Mouse (Mus musculus) limb, embryonic 15.5 days (tissue): Measurements from ENCODE around the gene Prss16. TPM values are rescaled to one million over a fixed set of nuclear protein-coding genes. Genes with fewer than 3 reads are reported as not detected.

Experiments
- ATAC-seq: fragments of 200-750 bp; cut with Nextera tagmentation; 2 replicates; pipeline ENCODE4 v1.8.0; 2017; ENCODE audit warnings: low read depth, moderate TSS enrichment; ENCODE audit not compliant: insufficient number of reproducible peaks, low FRiP score, low TSS enrichment
- H3K27ac ChIP-seq: fragments of 300-500 bp; sonication (generic); 2 replicates; pipeline ENCODE4 v1.5.1; 2015; ENCODE audit warnings: moderate library complexity, mild to moderate bottlenecking, inconsistent platforms
- H3K27me3 ChIP-seq: fragments of 300-500 bp; sonication (generic); 2 replicates; pipeline ENCODE4 v1.6.1; 2015; ENCODE audit warnings: inconsistent platforms
- H3K36me3 ChIP-seq: fragments of 300-500 bp; sonication (generic); 2 replicates; pipeline ENCODE4 v1.6.1; 2015; ENCODE audit warnings: inconsistent platforms
- H3K4me1 ChIP-seq: fragments of 300-500 bp; sonication (generic); 2 replicates; pipeline ENCODE4 v1.6.1; 2015; ENCODE audit warnings: inconsistent platforms
- H3K4me2 ChIP-seq: fragments of 300-500 bp; sonication (generic); 2 replicates; pipeline ENCODE4 v1.6.1; 2015; ENCODE audit warnings: mild to moderate bottlenecking, inconsistent platforms
- H3K4me3 ChIP-seq: fragments of 300-500 bp; sonication (generic); 2 replicates; pipeline ENCODE4 v1.5.1; 2015; ENCODE audit warnings: mild to moderate bottlenecking, inconsistent platforms
- H3K9ac ChIP-seq: fragments of 300-500 bp; sonication (generic); 2 replicates; pipeline ENCODE4 v1.6.1; 2015; ENCODE audit warnings: inconsistent platforms
- H3K9me3 ChIP-seq: fragments of 300-500 bp; sonication (generic); 2 replicates; pipeline ENCODE4 v1.6.1; 2016; ENCODE audit warnings: inconsistent platforms
- WGBS: fragments of 180-500 bp; shearing (Covaris S2); methylation state at CpG from one replicate; pipeline ENCODE4 v1.1.7; 2015; 5-methylcytosine and 5-hydroxymethylcytosine counted together
- polyA plus RNA-seq: library from polyadenylated mRNA; unstranded; fragments of >200 nt; fragmentation: Nextera tagmentation; extraction: Ambion mirVana; gene quantifications from 2 replicates; pipeline ENCODE4 v1.2.1, GENCODE M21; 2015

Gene Prss16
- polyA plus RNA-seq, 1 experiment from 2014 or later, result 1.2 TPM

GRCm38 (mm10) chr13:21998412-21998811 lies 11.1 kb downstream of the Prss16 start:
- Histone ChIP-seq H3K4me3 (no peak overlapping the region), H3K4me1 (peaks cover 17% of the 10 kb centered on the region; the same call in 1 of the 2 replicates), H3K36me3 (no peaks in the 10 kb centered on the region), H3K27me3 (peaks cover 93% of the 10 kb centered on the region), H3K9me3 (no peaks in the 10 kb centered on the region), H3K4me2 (no peak overlapping the region), H3K27ac (no peak overlapping the region), H3K9ac (no peak overlapping the region)
- no peak for ATAC-seq
- WGBS, result 21% methylated on average over 3 of the region's 3 CpGs

DNA sequence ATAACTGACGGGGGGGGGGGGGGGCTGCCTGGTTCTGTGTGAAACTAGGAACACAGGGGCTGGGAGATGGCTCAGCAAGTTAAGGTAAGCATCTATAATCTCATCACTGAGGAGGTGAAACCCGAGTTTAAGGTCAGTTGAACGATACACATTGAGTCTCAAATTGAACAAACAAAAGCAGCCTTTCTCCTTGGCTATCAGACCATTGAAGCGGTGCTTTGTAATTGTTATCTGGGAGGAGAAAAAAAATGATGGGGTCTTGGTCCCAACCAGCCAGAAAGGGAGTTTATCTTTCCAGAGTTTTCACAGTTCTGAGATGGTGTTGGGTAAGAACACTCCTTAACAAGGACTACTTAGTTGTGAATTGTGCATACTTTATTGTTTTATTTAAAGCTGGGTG lies 11.7 kb downstream of the Prss16 start:
- Histone ChIP-seq H3K36me3 (no peaks in the 10 kb centered on the region), H3K27ac (no peak overlapping the region), H3K9me3 (no peaks in the 10 kb centered on the region), H3K4me3 (no peak overlapping the region), H3K27me3 (peaks cover 90% of the 10 kb centered on the region), H3K4me2 (no peak overlapping the region), H3K9ac (no peak overlapping the region), H3K4me1 (peaks cover 17% of the 10 kb centered on the region; the same call in 1 of the 2 replicates)
- no peak for ATAC-seq
- WGBS, result 13% methylated on average over 4 of the region's 4 CpGs

- Histone ChIP-seq H3K27ac (no peak overlapping the region), H3K4me1 (peaks cover 17% of the 10 kb centered on the region; the same call in 1 of the 2 replicates), H3K4me3 (peak overlapping the region; percentile 13; the same call in 1 of the 2 replicates), H3K9ac (no peak overlapping the region), H3K9me3 (no peaks in the 10 kb centered on the region), H3K27me3 (peaks cover 86% of the 10 kb centered on the region), H3K36me3 (no peaks in the 10 kb centered on the region), H3K4me2 (peak overlapping the region; percentile 32)
- WGBS, result 4% methylated on average over 21 of the region's 21 CpGs
- ATAC-seq, result no peak
Observed at GRCm38 (mm10) chr13:21997201-21997820, 12.2 kb downstream of the Prss16 start.

- peaks cover 15% of the 10 kb centered on the region; the same call in 1 of the 2 replicates for H3K4me1 ChIP-seq
- no peaks in the 10 kb centered on the region for H3K9me3 ChIP-seq
- under 1% methylated on average over 13 of the region's 13 CpGs for WGBS
- no peak overlapping the region for H3K9ac ChIP-seq
- no peaks in the 10 kb centered on the region for H3K36me3 ChIP-seq
- ATAC-seq, result no peak
- no peak overlapping the region for H3K27ac ChIP-seq
- H3K27me3 ChIP-seq, result peaks cover 81% of the 10 kb centered on the region
- H3K4me3 ChIP-seq, result peak overlapping the region; percentile 13; the same call in 1 of the 2 replicates
- peak overlapping the region; percentile 32 for H3K4me2 ChIP-seq
Observed at GRCm38 (mm10) chr13:21996840-21997185, 12.7 kb downstream of the Prss16 start.

DNA sequence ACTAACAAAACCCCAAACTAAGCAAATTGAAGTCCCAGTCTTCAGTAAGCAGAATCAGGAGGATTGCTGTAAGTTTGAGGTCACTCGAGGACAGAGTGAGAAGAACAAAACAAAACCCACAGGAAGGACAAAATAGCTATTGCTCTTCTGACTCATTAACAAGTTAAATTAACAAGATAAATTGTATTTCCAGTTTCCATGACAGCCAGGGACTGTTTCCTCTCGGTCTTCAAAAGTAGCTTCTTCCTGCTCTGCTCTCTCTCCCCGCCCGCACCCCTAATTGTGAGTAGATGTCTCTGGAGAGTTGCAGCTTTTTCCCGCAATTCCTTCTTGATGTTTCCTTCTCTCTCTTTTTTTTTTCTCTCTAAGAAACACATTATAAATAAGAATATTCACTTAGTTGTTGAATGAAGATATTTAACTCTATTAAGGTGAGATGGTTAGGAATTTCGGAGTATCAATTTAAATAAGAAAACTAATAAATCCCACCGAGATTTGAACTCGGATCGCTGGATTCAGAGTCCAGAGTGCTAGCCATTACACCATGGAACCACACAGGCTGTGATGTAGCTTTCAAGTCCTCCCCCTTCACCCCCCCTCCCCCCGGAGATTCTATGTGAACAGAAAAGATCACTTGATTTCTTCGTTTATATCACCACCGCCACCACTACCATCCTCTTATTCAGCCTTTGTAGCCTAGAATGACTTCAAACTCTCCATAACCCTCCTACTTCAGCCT lies 13.3 kb downstream of the Prss16 start:
- Histone ChIP-seq H3K9ac (no peak overlapping the region), H3K36me3 (no peaks in the 10 kb centered on the region), H3K27ac (no peak overlapping the region), H3K9me3 (no peaks in the 10 kb centered on the region), H3K4me1 (peaks cover 14% of the 10 kb centered on the region; the same call in 1 of the 2 replicates), H3K27me3 (peaks cover 76% of the 10 kb centered on the region), H3K4me3 (peak overlapping the region; percentile 33), H3K4me2 (peak overlapping the region; percentile 44)
- no peak for ATAC-seq
- 3% methylated on average over 12 of the region's 12 CpGs for WGBS

GRCm38 (mm10) chr13:21995331-21995914 lies 14.1 kb downstream of the Prss16 start:
- no peak for ATAC-seq
- peaks cover 67% of the 10 kb centered on the region for H3K27me3 ChIP-seq
- peaks cover 14% of the 10 kb centered on the region; the same call in 1 of the 2 replicates for H3K4me1 ChIP-seq
- H3K36me3 ChIP-seq, result no peaks in the 10 kb centered on the region
- no peak overlapping the region for H3K27ac ChIP-seq
- H3K4me2 ChIP-seq, result peak overlapping the region; percentile 44
- H3K9ac ChIP-seq, result no peak overlapping the region
- under 1% methylated on average over 21 of the region's 21 CpGs for WGBS
- H3K4me3 ChIP-seq, result peak overlapping the region; percentile 33
- H3K9me3 ChIP-seq, result no peaks in the 10 kb centered on the region

DNA sequence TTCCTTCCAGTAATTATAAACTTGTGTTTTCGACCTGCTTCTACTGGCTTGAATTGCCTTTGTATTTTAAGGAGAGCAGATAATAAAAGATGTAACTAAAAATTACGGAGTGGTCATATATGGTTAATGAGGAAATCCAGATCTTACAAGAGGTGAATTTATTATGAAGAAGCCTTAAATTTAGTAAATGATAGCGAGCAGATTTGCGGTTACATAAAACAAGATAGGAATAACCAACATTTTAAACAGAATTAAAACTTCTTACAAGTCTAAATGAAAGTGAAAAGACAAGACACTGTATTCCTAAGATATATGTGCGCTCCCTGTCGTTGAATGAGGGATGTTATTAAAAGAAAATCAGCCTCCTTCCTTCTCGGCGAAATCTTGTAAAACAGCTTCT lies 14.6 kb downstream of the Prss16 start:
- Histone ChIP-seq H3K9me3 (no peaks in the 10 kb centered on the region), H3K4me2 (peak overlapping the region; percentile 44), H3K9ac (no peak overlapping the region), H3K4me1 (peaks cover 14% of the 10 kb centered on the region; the same call in 1 of the 2 replicates), H3K27ac (no peak overlapping the region), H3K36me3 (no peaks in the 10 kb centered on the region), H3K4me3 (peak overlapping the region; percentile 33), H3K27me3 (peaks cover 62% of the 10 kb centered on the region)
- no peak for ATAC-seq
- 4% methylated on average over 8 of the region's 8 CpGs for WGBS

DNA sequence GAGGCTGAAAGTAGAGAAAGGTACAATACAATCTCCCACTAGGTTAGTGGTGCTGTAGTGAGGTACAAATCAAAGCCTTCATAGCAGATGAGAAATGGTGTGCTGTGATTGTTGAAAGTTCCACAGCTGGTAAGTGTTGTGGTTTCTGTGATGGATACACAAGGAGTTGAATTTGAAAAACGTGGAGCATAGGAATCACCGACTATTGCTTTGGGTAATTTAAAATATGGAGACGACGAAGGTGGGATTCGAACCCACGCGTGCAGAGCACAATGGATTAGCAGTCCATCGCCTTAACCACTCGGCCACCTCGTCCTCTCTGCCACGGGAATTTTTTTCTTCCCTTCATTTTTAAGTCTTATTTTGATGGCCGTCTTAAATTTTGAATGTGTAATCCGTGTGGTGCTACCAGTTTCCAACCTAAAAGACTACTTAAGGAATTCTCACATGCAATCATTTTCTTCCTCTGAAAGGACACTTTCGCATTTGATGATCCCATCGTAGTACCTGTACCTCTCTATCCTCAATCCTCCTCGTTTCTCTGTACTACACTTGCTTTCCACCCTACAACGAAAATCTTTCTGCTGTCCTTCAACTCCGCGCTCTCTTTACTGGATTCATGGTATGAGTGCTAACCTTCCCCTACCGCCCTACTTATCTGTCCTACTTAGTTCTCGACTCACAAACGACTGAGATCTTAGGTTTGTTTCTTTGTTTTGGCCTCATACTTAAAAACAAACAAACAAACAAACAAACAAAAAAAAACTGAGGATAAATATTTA lies 15.4 kb downstream of the Prss16 start:
- Histone ChIP-seq H3K27me3 (peaks cover 54% of the 10 kb centered on the region), H3K36me3 (no peaks in the 10 kb centered on the region), H3K27ac (no peak overlapping the region), H3K4me2 (no peak overlapping the region), H3K4me3 (no peak overlapping the region; the same call in 1 of the 2 replicates), H3K9ac (no peak overlapping the region), H3K9me3 (no peaks in the 10 kb centered on the region), H3K4me1 (peaks cover 14% of the 10 kb centered on the region; the same call in 1 of the 2 replicates)
- ATAC-seq, result no peak
- WGBS, result 4% methylated on average over 22 of the region's 22 CpGs

GRCm38 (mm10) chr13:21992550-21992949 lies 17.0 kb downstream of the Prss16 start:
- WGBS, result 80% methylated on average over 5 of the region's 5 CpGs
- H3K27ac ChIP-seq, result no peak overlapping the region
- ATAC-seq, result no peak

DNA sequence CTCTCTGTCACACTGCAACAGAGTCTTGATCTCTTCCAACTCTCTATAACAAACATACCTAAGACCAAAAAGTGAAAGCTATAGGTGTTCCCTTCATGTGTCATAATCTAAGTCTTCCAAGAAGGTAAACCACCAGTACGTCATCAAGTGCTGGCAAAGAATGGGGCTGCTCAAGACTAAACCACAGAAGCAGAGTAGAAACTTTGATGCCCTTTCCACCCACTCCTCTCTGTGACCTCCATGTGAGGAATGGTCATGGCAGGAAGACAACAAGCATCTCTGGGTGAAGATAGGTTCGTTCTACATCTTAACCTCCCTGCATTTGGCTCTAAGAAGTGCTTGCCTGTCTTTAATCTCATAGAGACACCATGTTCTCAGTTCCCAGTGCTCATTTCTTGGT lies 25.1 kb downstream of the Prss16 start:
- ATAC-seq, result no peak
- Histone ChIP-seq H3K27ac (no peak overlapping the region), H3K36me3 (no peaks in the 10 kb centered on the region), H3K9me3 (no peaks in the 10 kb centered on the region), H3K4me2 (no peak overlapping the region), H3K27me3 (peaks cover 38% of the 10 kb centered on the region), H3K4me1 (peaks cover 11% of the 10 kb centered on the region), H3K4me3 (no peak overlapping the region), H3K9ac (no peak overlapping the region)
- 84% methylated on average over 2 of the region's 2 CpGs for WGBS

More at GRCm38 (mm10) chr13:21992550-21992949, 17.0 kb downstream of the Prss16 start:
- Histone ChIP-seq H3K4me1 (peaks cover 14% of the 10 kb centered on the region; the same call in 1 of the 2 replicates), H3K4me3 (no peak overlapping the region), H3K36me3 (no peaks in the 10 kb centered on the region), H3K4me2 (no peak overlapping the region), H3K9ac (no peak overlapping the region), H3K9me3 (no peaks in the 10 kb centered on the region), H3K27me3 (peaks cover 38% of the 10 kb centered on the region)

DNA sequence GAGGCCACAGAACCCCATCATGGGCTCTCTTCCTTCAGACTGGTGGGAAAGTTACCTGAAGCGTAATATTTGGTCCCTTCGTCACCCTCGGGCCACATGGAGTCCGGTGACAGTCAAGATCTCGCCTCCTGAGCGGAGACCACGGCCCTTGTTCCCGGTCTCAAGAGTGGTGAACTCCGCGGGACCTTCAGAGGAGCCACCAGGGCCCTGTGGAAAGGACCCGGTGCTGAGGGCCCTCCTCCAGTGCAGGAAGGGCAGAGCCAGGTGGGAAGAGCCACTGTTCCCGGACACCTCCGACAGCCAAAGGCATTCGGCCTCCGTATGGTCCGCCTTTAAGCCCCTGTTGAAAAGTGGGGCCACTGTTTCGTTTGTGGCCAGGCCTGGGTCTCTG lies 27.7 kb downstream of the Prss16 start:
- H3K4me1 ChIP-seq, result peaks cover 11% of the 10 kb centered on the region
- no peaks in the 10 kb centered on the region for H3K36me3 ChIP-seq
- 0 out of 2 replicates have a peak, but pooled peaks have one; percentile 14 for ATAC-seq
- H3K9ac ChIP-seq, result peak overlapping the region; percentile 60
- WGBS, result 8% methylated on average over 17 of the region's 17 CpGs
- peak overlapping the region; percentile 95 for H3K4me2 ChIP-seq
- H3K27ac ChIP-seq, result no peak overlapping the region
- peak overlapping the region; percentile 57 for H3K4me3 ChIP-seq
- H3K27me3 ChIP-seq, result peaks cover 38% of the 10 kb centered on the region
- no peaks in the 10 kb centered on the region for H3K9me3 ChIP-seq
